Mouse (Mus musculus) brain, embryonic 14.5 days (tissue): ENCODE data around the gene Cd3eap. TPM values are rescaled to one million over a fixed set of nuclear protein-coding genes. Genes with fewer than 3 reads are reported as not detected.

Source experiments
- DNase-seq: peaks from one replicate; pipeline ENCODE4 v3.0.0-alpha.2; 2011; ENCODE audit warnings: low read depth
- CTCF ChIP-seq: fragments of 200-500 bp; IDR thresholded peaks from 2 replicates; pipeline ENCODE4 v1.5.1; 2012; ENCODE audit warnings: inconsistent platforms, mild to moderate bottlenecking, moderate library complexity, borderline replicate concordance; ENCODE audit not compliant: insufficient read depth, insufficient read length; ENCODE audit errors: extremely low read depth
- POLR2A ChIP-seq: fragments of 200-500 bp; IDR thresholded peaks from 2 replicates; pipeline ENCODE4 v1.6.1; 2012; ENCODE audit warnings: mild to moderate bottlenecking, inconsistent platforms, borderline replicate concordance; ENCODE audit not compliant: poor library complexity, insufficient read depth, insufficient read length, severe bottlenecking; ENCODE audit errors: extremely low read depth
- polyA plus RNA-seq: library from polyadenylated mRNA; depleted of rRNA; stranded (reverse); fragments of >200 nt; gene quantifications from 2 replicates; pipeline ENCODE4 v1.2.3, GENCODE M21; 2012; rRNA removed

Gene Cd3eap
- polyA plus RNA-seq, 1 experiment, result 12.7 TPM

GRCm38 (mm10) chr7:19309884-19310641, 49.2 kb downstream of the Cd3eap start, which contains the start of gene Fosb:
Gene Fosb, minus strand, starts transcription at chr7:19310051.
- DNase-seq, result peak; percentile 98

GRCm38 (mm10) chr7:19309278-19309883, 49.9 kb downstream of the Cd3eap start:
- DNase-seq, result no peak
- no peak for TF ChIP-seq CTCF
- no peak for TF ChIP-seq POLR2A

More at GRCm38 (mm10) chr7:19309884-19310641, 49.2 kb downstream of the Cd3eap start, which contains the start of gene Fosb:
- TF ChIP-seq POLR2A (no peak), CTCF (peak; percentile 58)

GRCm38 (mm10) chr7:19308454-19309277, 50.6 kb downstream of the Cd3eap start:
- TF ChIP-seq CTCF, result peak; percentile 4; the same call in 1 of the 2 replicates
- TF ChIP-seq POLR2A, result no peak
- DNase-seq, result peak; percentile 97

GRCm38 (mm10) chr7:19307739-19308453, 51.4 kb downstream of the Cd3eap start:
- TF ChIP-seq CTCF, result no peak
- no peak for TF ChIP-seq POLR2A
- DNase-seq, result peak; percentile 74

GRCm38 (mm10) chr7:19306819-19307738, 52.2 kb downstream of the Cd3eap start:
- no peak for DNase-seq
- no peak for TF ChIP-seq POLR2A
- no peak for TF ChIP-seq CTCF

Other genes starting within 250 kb of the Cd3eap start
- gene Gm4969, start 241.1 kb downstream of the Cd3eap start, polyA plus RNA-seq, result 5.2 and 5.9 TPM in 2 replicates
- 15.9 and 18.1 TPM in 2 replicates for gene Fbxo46, start 239.6 kb downstream of the Cd3eap start, polyA plus RNA-seq
- 18.3 and 20.8 TPM in 2 replicates for gene Qpctl, start 210.2 kb downstream of the Cd3eap start, polyA plus RNA-seq
- 95.5 and 107 TPM in 2 replicates for gene Snrpd2, start 209.8 kb downstream of the Cd3eap start, polyA plus RNA-seq
- gene Gipr, start 193.4 kb downstream of the Cd3eap start, polyA plus RNA-seq, result 9.6 and 24.5 TPM in 2 replicates
- gene Eml2, start 183.1 kb downstream of the Cd3eap start, polyA plus RNA-seq, result 42.4 and 48.3 TPM in 2 replicates
- gene Gpr4, start 146.9 kb downstream of the Cd3eap start, polyA plus RNA-seq, result 4.7 and 5.3 TPM in 2 replicates
- 31.1 and 33.3 TPM in 2 replicates for gene Opa3, start 131.1 kb downstream of the Cd3eap start, polyA plus RNA-seq
- 66.4 and 89.0 TPM in 2 replicates for gene Vasp, start 87.7 kb downstream of the Cd3eap start, polyA plus RNA-seq
- gene Ppm1n, start 79.4 kb downstream of the Cd3eap start, polyA plus RNA-seq, result 1.1 and 1.3 TPM in 2 replicates
- gene Rtn2, start 76.9 kb downstream of the Cd3eap start, polyA plus RNA-seq, result 159 and 189 TPM in 2 replicates
- 0.19 and 0.23 TPM in 2 replicates for gene Fosb, start 49.4 kb downstream of the Cd3eap start, polyA plus RNA-seq
- 65.1 and 81.9 TPM in 2 replicates for gene Ercc1, start 14.7 kb downstream of the Cd3eap start, polyA plus RNA-seq
- gene Ppp1r13l, start 266 bp upstream of the Cd3eap start, polyA plus RNA-seq, result 8.2 and 8.9 TPM in 2 replicates
- 81.7 and 106 TPM in 2 replicates for gene Ercc2, start 22.5 kb upstream of the Cd3eap start, polyA plus RNA-seq
- gene Klc3, start 44.6 kb upstream of the Cd3eap start, polyA plus RNA-seq, result 1.5 and 2.5 TPM in 2 replicates
- 0.24 and 0.31 TPM in 2 replicates for gene Ckm, start 45.3 kb upstream of the Cd3eap start, polyA plus RNA-seq
- 50.7 and 67.0 TPM in 2 replicates for gene Mark4, start 99.3 kb upstream of the Cd3eap start, polyA plus RNA-seq
- 0.91 and 1.0 TPM in 2 replicates for gene Exoc3l2, start 103.8 kb upstream of the Cd3eap start, polyA plus RNA-seq
- gene Bloc1s3, start 148.9 kb upstream of the Cd3eap start, polyA plus RNA-seq, result 11.2 and 14.6 TPM in 2 replicates
- gene Trappc6a, start 148.9 kb upstream of the Cd3eap start, polyA plus RNA-seq, result 29.0 and 38.3 TPM in 2 replicates
- gene Nkpd1, start 158.4 kb upstream of the Cd3eap start, polyA plus RNA-seq, result 0.51 and 0.68 TPM in 2 replicates
- gene Ppp1r37, start 203.6 kb upstream of the Cd3eap start, polyA plus RNA-seq, result 116 and 136 TPM in 2 replicates
- gene Zfp296, start 217.8 kb upstream of the Cd3eap start, polyA plus RNA-seq, result 1.4 and 1.6 TPM in 2 replicates
- gene Gemin7, start 218.1 kb upstream of the Cd3eap start, polyA plus RNA-seq, result 67.3 and 72.9 TPM in 2 replicates
- 154 and 197 TPM in 2 replicates for gene Clasrp, start 245.0 kb upstream of the Cd3eap start, polyA plus RNA-seq